Mouse (Mus musculus) bone marrow, adult 2 months (tissue): ENCODE data around the gene Pip5k1c. TPM values are rescaled to one million over a fixed set of nuclear protein-coding genes. Genes with fewer than 3 reads are reported as not detected.

Experiments
- H3K27ac ChIP-seq: fragments of 200-500 bp; 2 replicates; pipeline ENCODE4 v1.5.1; 2012; ENCODE audit warnings: low read depth, mild to moderate bottlenecking, control low read depth, inconsistent platforms, low read length; ENCODE audit not compliant: control insufficient read depth, poor library complexity, insufficient read depth
- H3K4me1 ChIP-seq: fragments of 200-500 bp; 2 replicates; pipeline ENCODE4 v1.6.1; 2011; ENCODE audit warnings: low read length; ENCODE audit not compliant: control insufficient read depth, insufficient read depth
- H3K4me3 ChIP-seq: fragments of 200-500 bp; replicated peaks from 2 replicates; pipeline ENCODE3; 2011; ENCODE audit warnings: mild to moderate bottlenecking, low read depth, low read length, control low read depth; ENCODE audit not compliant: control insufficient read depth
- CTCF ChIP-seq: fragments of 200-500 bp; IDR thresholded peaks from 2 replicates; pipeline ENCODE4 v1.5.1; 2011; ENCODE audit warnings: low read length, control low read depth; ENCODE audit not compliant: control insufficient read depth, insufficient read depth
- POLR2A ChIP-seq: fragments of 200-500 bp; IDR thresholded peaks from 2 replicates; pipeline ENCODE4 v1.6.1; 2011; ENCODE audit warnings: low read depth, mild to moderate bottlenecking, control low read depth, low read length, borderline replicate concordance; ENCODE audit not compliant: control insufficient read depth
- WGBS: fragments of 180-500 bp; shearing (Covaris S2); methylation state at CpG from one replicate; pipeline ENCODE4 v1.1.7; 2018; 5-methylcytosine and 5-hydroxymethylcytosine counted together
- polyA plus RNA-seq: library from polyadenylated mRNA; stranded (reverse); fragments of >200 nt; gene quantifications from 2 replicates; pipeline ENCODE4 v1.2.4, GENCODE M21; 2011; ENCODE audit warnings: low replicate concordance; ENCODE audit not compliant: missing spikeins, insufficient read depth, insufficient read length

The Pip5k1c gene
- polyA plus RNA-seq, 1 experiment: 62.2 TPM

- TF ChIP-seq CTCF: no peak
- TF ChIP-seq POLR2A: no peak
- 73% methylated on average over 17 of the region's 17 CpGs for WGBS
- Histone ChIP-seq H3K27ac (no peak overlapping the region), H3K4me1 (peaks cover 1% of the 10 kb centered on the region), H3K4me3 (no peak overlapping the region)
These were observed 48.0 kb downstream of the Pip5k1c start for GRCm38 (mm10) chr10:81340551-81341332.

GRCm38 (mm10) chr10:81341333-81341949 is 48.7 kb downstream of the Pip5k1c start:
- H3K4me3 ChIP-seq: no peak overlapping the region
- TF ChIP-seq CTCF: peak; percentile 79
- TF ChIP-seq POLR2A: no peak
- 45% methylated on average over 16 of the region's 16 CpGs for WGBS
- peaks cover 1% of the 10 kb centered on the region for H3K4me1 ChIP-seq
- no peak overlapping the region for H3K27ac ChIP-seq

- TF ChIP-seq POLR2A (no peak; the same call in 1 of the 2 replicates), CTCF (no peak)
- 4% methylated on average over 67 of the region's 67 CpGs for WGBS
- H3K27ac ChIP-seq: no peak within 1 kb of the TSS
- peaks cover 5% of the 10 kb centered on the region for H3K4me1 ChIP-seq
- peak within 1 kb of the TSS; percentile 38 for H3K4me3 ChIP-seq
These were observed 50.1 kb downstream of the Pip5k1c start, which contains the start of gene Gipc3 for GRCm38 (mm10) chr10:81342686-81343505. Gipc3 (minus strand) TSS chr10:81343266.

- 27% methylated on average over 8 of the region's 8 CpGs for WGBS
These were observed 51.8 kb downstream of the Pip5k1c start for GRCm38 (mm10) chr10:81344421-81345161.

GRCm38 (mm10) chr10:81345162-81345534 is 52.4 kb downstream of the Pip5k1c start:
- 53% methylated on average over 4 of the region's 4 CpGs for WGBS
- TF ChIP-seq POLR2A (no peak), CTCF (no peak)
- Histone ChIP-seq H3K4me3 (no peak overlapping the region), H3K4me1 (peaks cover 5% of the 10 kb centered on the region), H3K27ac (no peak overlapping the region)

More at GRCm38 (mm10) chr10:81344421-81345161, 51.8 kb downstream of the Pip5k1c start:
- Histone ChIP-seq H3K27ac (no peak overlapping the region), H3K4me1 (peaks cover 5% of the 10 kb centered on the region), H3K4me3 (no peak overlapping the region)
- TF ChIP-seq CTCF (no peak), POLR2A (no peak)

- peaks cover 5% of the 10 kb centered on the region for H3K4me1 ChIP-seq
These were observed 53.8 kb downstream of the Pip5k1c start for GRCm38 (mm10) chr10:81346453-81347067.

GRCm38 (mm10) chr10:81349146-81349545 is 56.4 kb downstream of the Pip5k1c start:
- no peak overlapping the region; the same call in 1 of the 2 replicates for H3K27ac ChIP-seq

More at GRCm38 (mm10) chr10:81346453-81347067, 53.8 kb downstream of the Pip5k1c start:
- TF ChIP-seq POLR2A (peak; percentile 60; the same call in 1 of the 2 replicates), CTCF (peak; percentile 22; the same call in 1 of the 2 replicates)
- Histone ChIP-seq H3K27ac (peak overlapping the region; percentile 61; the same call in 1 of the 2 replicates), H3K4me3 (peak overlapping the region; percentile 37)
- WGBS: 14% methylated on average over 55 of the region's 55 CpGs

GRCm38 (mm10) chr10:81349961-81350350 is 57.2 kb downstream of the Pip5k1c start:
- WGBS: under 1% methylated on average over 29 of the region's 29 CpGs
- no peak for TF ChIP-seq CTCF
- no peak for TF ChIP-seq POLR2A
- H3K27ac ChIP-seq: peak overlapping the region; percentile 66
- peaks cover 4% of the 10 kb centered on the region for H3K4me1 ChIP-seq
- H3K4me3 ChIP-seq: peak overlapping the region; percentile 84

More at GRCm38 (mm10) chr10:81349146-81349545, 56.4 kb downstream of the Pip5k1c start:
- Histone ChIP-seq H3K4me1 (peaks cover 5% of the 10 kb centered on the region), H3K4me3 (peak overlapping the region; percentile 84)
- no peak for TF ChIP-seq POLR2A
- TF ChIP-seq CTCF: no peak
- 21% methylated on average over 12 of the region's 12 CpGs for WGBS
